8 mouse cellular contexts compared by ENCODE assay signal in genomic region chr8:45410146-45410880, GRCm38 (mm10). TPM values are rescaled to one million over a fixed set of nuclear protein-coding genes. Genes with fewer than 3 reads are reported as not detected.
DNase-seq lines count a peak whose midpoint lies in the region; ATAC-seq and TF ChIP-seq lines count a peak whose summit lies in the region.

No protein-coding gene starts in this region.

- ATAC-seq in heart, embryonic 16.5 days (replicated peaks; ENCODE audit: extremely low read depth, insufficient read depth, low FRiP score) = peak; percentile 93
- peak; percentile 81 for ATAC-seq in liver, embryonic 15.5 days (ENCODE audit: insufficient read depth)
- ATAC-seq in neural tube, embryonic 12.5 days (ENCODE audit: low FRiP score, low read depth) = peak; percentile 87
- ATAC-seq in stomach, postnatal 0 days (ENCODE audit: low FRiP score, low TSS enrichment) = peak; percentile 94

- peak overlapping the region; percentile 51 for H3K4me3 ChIP-seq in forebrain, embryonic 10.5 days
- peak overlapping the region; percentile 59 for H3K4me3 ChIP-seq in heart, embryonic 16.5 days (ENCODE audit: low read length)
- H3K4me3 ChIP-seq in liver, embryonic 15.5 days (replicated peaks) = peak overlapping the region; percentile 52
- H3K4me3 ChIP-seq in neural tube, embryonic 12.5 days = peak overlapping the region; percentile 18
- peak overlapping the region; percentile 53 for H3K4me3 ChIP-seq in stomach, postnatal 0 days (ENCODE audit: low read depth, low read length)

- H3K27ac ChIP-seq in forebrain, embryonic 10.5 days = peak overlapping the region; percentile 79
- H3K27ac ChIP-seq in heart, embryonic 16.5 days (ENCODE audit: low read length) = peak overlapping the region; percentile 85
- H3K27ac ChIP-seq in liver, embryonic 15.5 days (replicated peaks) = peak overlapping the region; percentile 14
- no peak overlapping the region for H3K27ac ChIP-seq in neural tube, embryonic 12.5 days
- peak overlapping the region; percentile 90 for H3K27ac ChIP-seq in stomach, postnatal 0 days (replicated peaks)

- DNase-seq in B cell, adult 2 months = peak; percentile 59 to 62
- peak; percentile 20 to 42 for DNase-seq in adrenal gland, postnatal 4 days (ENCODE audit: low spot score in 2 of 2)
- peak; percentile 64 for DNase-seq in forebrain, embryonic 10.5 days (ENCODE audit: extremely low spot score, low spot score)
- peak; percentile 82 for DNase-seq in kidney, postnatal 14 days
- peak; percentile 80 for DNase-seq in stomach, postnatal 0 days (ENCODE audit: low spot score)

- no peaks in the 10 kb centered on the region for H3K9me3 ChIP-seq in forebrain, embryonic 10.5 days
- no peaks in the 10 kb centered on the region for H3K9me3 ChIP-seq in heart, embryonic 16.5 days (replicated peaks; ENCODE audit: control insufficient read depth, low read length)
- H3K9me3 ChIP-seq in liver, embryonic 15.5 days (replicated peaks) = no peaks in the 10 kb centered on the region
- no peaks in the 10 kb centered on the region for H3K9me3 ChIP-seq in neural tube, embryonic 12.5 days
- no peaks in the 10 kb centered on the region for H3K9me3 ChIP-seq in stomach, postnatal 0 days (ENCODE audit: control insufficient read depth, low read length)

- H3K36me3 ChIP-seq in forebrain, embryonic 10.5 days (replicated peaks) = no peaks in the 10 kb centered on the region
- H3K36me3 ChIP-seq in heart, embryonic 16.5 days (ENCODE audit: control insufficient read depth, insufficient read depth) = no peaks in the 10 kb centered on the region
- H3K36me3 ChIP-seq in liver, embryonic 15.5 days (replicated peaks) = no peaks in the 10 kb centered on the region
- H3K36me3 ChIP-seq in neural tube, embryonic 12.5 days = no peaks in the 10 kb centered on the region
- no peaks in the 10 kb centered on the region for H3K36me3 ChIP-seq in stomach, postnatal 0 days (ENCODE audit: control insufficient read depth, insufficient read depth, low read length)

- H3K9ac ChIP-seq in heart, embryonic 16.5 days (ENCODE audit: low read length) = peak overlapping the region; percentile 73
- peak overlapping the region; percentile 31; the same call in 1 of the 2 replicates for H3K9ac ChIP-seq in liver, embryonic 15.5 days
- 0 out of 2 replicates have a peak overlapping the region, but pooled peaks have one; percentile 2 for H3K9ac ChIP-seq in neural tube, embryonic 12.5 days
- H3K9ac ChIP-seq in stomach, postnatal 0 days (ENCODE audit: low read length) = peak overlapping the region; percentile 69

- no peak for TF ChIP-seq EP300 in stomach, postnatal 0 days (optimal IDR thresholded peaks at IDR 0.05)

- TF ChIP-seq CTCF in stomach, postnatal 0 days (IDR thresholded peaks at IDR 0.05; ENCODE audit: low read depth) = peak; percentile 61

- no peaks in the 10 kb centered on the region for H3K27me3 ChIP-seq in forebrain, embryonic 10.5 days (ENCODE audit: poor library complexity, severe bottlenecking)
- no peaks in the 10 kb centered on the region for H3K27me3 ChIP-seq in heart, embryonic 16.5 days (ENCODE audit: control insufficient read depth, insufficient read depth, low read length)
- H3K27me3 ChIP-seq in liver, embryonic 15.5 days = no peaks in the 10 kb centered on the region
- no peaks in the 10 kb centered on the region for H3K27me3 ChIP-seq in neural tube, embryonic 12.5 days (replicated peaks)
- no peaks in the 10 kb centered on the region for H3K27me3 ChIP-seq in stomach, postnatal 0 days (ENCODE audit: control insufficient read depth, insufficient read depth, low read length)

- peak overlapping the region; percentile 64 for H3K4me2 ChIP-seq in heart, embryonic 16.5 days (ENCODE audit: low read depth, low read length)
- H3K4me2 ChIP-seq in liver, embryonic 15.5 days = peak overlapping the region; percentile 57
- H3K4me2 ChIP-seq in neural tube, embryonic 12.5 days (replicated peaks) = peak overlapping the region; percentile 53
- H3K4me2 ChIP-seq in stomach, postnatal 0 days (replicated peaks; ENCODE audit: low read depth) = peak overlapping the region; percentile 61

- 7% methylated on average over 18 of the region's 18 CpGs for WGBS in forebrain, embryonic 10.5 days
- 9% methylated on average over 18 of the region's 18 CpGs for WGBS in heart, embryonic 16.5 days
- WGBS in liver, embryonic 15.5 days (ENCODE audit: insufficient replicate concordance) = 5% methylated on average over 18 of the region's 18 CpGs
- 15% methylated on average over 18 of the region's 18 CpGs for WGBS in neural tube, embryonic 12.5 days
- 4% methylated on average over 18 of the region's 18 CpGs for WGBS in stomach, postnatal 0 days

- peaks cover 15% of the 10 kb centered on the region for H3K4me1 ChIP-seq in forebrain, embryonic 10.5 days
- no peaks in the 10 kb centered on the region; the same call in 1 of the 2 replicates for H3K4me1 ChIP-seq in heart, embryonic 16.5 days (ENCODE audit: control insufficient read depth, insufficient read depth, low read length)
- 0 out of 2 replicates have a peak, but pooled peaks cover 2% of the 10 kb centered on the region for H3K4me1 ChIP-seq in liver, embryonic 15.5 days (replicated peaks)
- no peaks in the 10 kb centered on the region for H3K4me1 ChIP-seq in neural tube, embryonic 12.5 days
- H3K4me1 ChIP-seq in stomach, postnatal 0 days (replicated peaks; ENCODE audit: control insufficient read depth, insufficient read depth) = no peaks in the 10 kb centered on the region

RNA-seq across cellular contexts. Expression of gene Tlr3, which starts 0.6 kb away (rescaled TPM):
- 10 to 100 TPM in 1 of 2 experiments, 1 to 10 TPM in 1; 9.7 to 10.7 TPM for total RNA-seq in adrenal gland, postnatal 4 days (2021)
- 0.97 and 1.3 TPM in 2 replicates for polyA plus RNA-seq in forebrain, embryonic 10.5 days (2016; fragmentation: Nextera tagmentation; extraction: Ambion mirVana)
- polyA plus RNA-seq in heart, embryonic 16.5 days (2015; fragmentation: Nextera tagmentation; extraction: Ambion mirVana) = 2.0 and 3.2 TPM in 2 replicates
- 0.37 and 0.78 TPM in 2 replicates for polyA plus RNA-seq in liver, embryonic 15.5 days (2015; fragmentation: Nextera tagmentation; extraction: Ambion mirVana)
- 0.80 and 1.2 TPM in 2 replicates for polyA plus RNA-seq in neural tube, embryonic 12.5 days (2016; fragmentation: Nextera tagmentation; extraction: Ambion mirVana)
- polyA plus RNA-seq in stomach, postnatal 0 days (2015; fragmentation: Nextera tagmentation; extraction: Ambion mirVana) = 2.9 and 3.2 TPM in 2 replicates

RNA-seq across cellular contexts. Expression of gene Fam149a, which starts 28.2 kb away (rescaled TPM):
- 10 to 100 TPM; 11.5 to 24.3 TPM for total RNA-seq in adrenal gland, postnatal 4 days (2021)
- 9.6 and 9.7 TPM in 2 replicates for polyA plus RNA-seq in forebrain, embryonic 10.5 days (2016; fragmentation: Nextera tagmentation; extraction: Ambion mirVana)
- polyA plus RNA-seq in heart, embryonic 16.5 days (2015; fragmentation: Nextera tagmentation; extraction: Ambion mirVana) = 3.0 and 3.4 TPM in 2 replicates
- 1.9 TPM in 2 replicates for polyA plus RNA-seq in liver, embryonic 15.5 days (2015; fragmentation: Nextera tagmentation; extraction: Ambion mirVana)
- 9.0 and 9.3 TPM in 2 replicates for polyA plus RNA-seq in neural tube, embryonic 12.5 days (2016; fragmentation: Nextera tagmentation; extraction: Ambion mirVana)
- 15.9 and 17.9 TPM in 2 replicates for polyA plus RNA-seq in stomach, postnatal 0 days (2015; fragmentation: Nextera tagmentation; extraction: Ambion mirVana)

Comparison
In these comparisons a context has a peak if more than half of its experiments do, and no peak if none do; other contexts are left out.
1. DNase-seq: peak in every context shown above with its lines; median percentile 82 in kidney, postnatal 14 days; 80 in stomach, postnatal 0 days; 64 in forebrain, embryonic 10.5 days; 60 in B cell, adult 2 months; 31 in adrenal gland, postnatal 4 days.
2. H3K9ac ChIP-seq: peak in every context shown above with its lines; median percentile 73 in heart, embryonic 16.5 days; 69 in stomach, postnatal 0 days; 31 in liver, embryonic 15.5 days; 2 in neural tube, embryonic 12.5 days.